Comparison of ENCODE assay signal across 28 mouse cellular contexts in the genomic region with DNA sequence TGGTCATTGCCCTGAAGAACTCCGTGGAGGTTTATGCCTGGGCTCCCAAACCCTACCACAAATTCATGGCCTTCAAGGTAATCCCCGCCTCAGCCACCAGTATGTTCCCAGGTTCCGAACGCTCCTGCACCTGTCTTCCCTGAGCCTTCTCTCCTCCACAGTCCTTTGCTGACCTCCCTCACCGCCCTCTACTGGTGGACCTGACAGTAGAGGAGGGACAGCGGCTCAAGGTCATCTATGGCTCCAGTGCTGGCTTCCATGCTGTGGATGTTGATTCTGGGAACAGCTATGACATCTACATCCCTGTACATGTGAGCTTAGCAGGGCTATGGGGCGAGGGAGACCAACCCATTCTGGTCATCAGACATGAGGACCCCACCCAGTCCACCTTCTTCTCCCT. TPM values are rescaled to one million over a fixed set of nuclear protein-coding genes. Genes with fewer than 3 reads are reported as not detected.
A peak's percentile ranks its signal among the peaks of the same experiment; 100 is the strongest.
DNase-seq lines count a peak whose midpoint lies in the region; ATAC-seq and TF ChIP-seq lines count a peak whose summit lies in the region.
"Had no signal": no experiment of that assay in that cellular context is flagged by ENCODE, and none has a peak within 500 bp of the region (broad histone marks: within the 10 kb centered on the region; RNA-seq: fewer than 3 reads in every experiment).

No protein-coding gene starts in this region.

- no peak for DNase-seq in liver, embryonic 14.5 days (ENCODE audit: low read depth in 3 of 3, low spot score in 3 of 3)
- no peak for DNase-seq in CH12.LX (ENCODE audit: extremely low read depth)
- DNase-seq in urinary bladder, adult 2 months (ENCODE audit: low spot score), result no peak
- DNase-seq: adrenal gland, postnatal 25 days; cerebellum, adult 18-20 months; gastrocnemius, postnatal 10 days; kidney, postnatal 10 days; lung, postnatal 36 days; right cerebral cortex, postnatal 4 days; thymus, postnatal 14 days had no signal

- no peak overlapping the region for H3K9ac ChIP-seq in intestine, postnatal 0 days (ENCODE audit: low read depth, low read length)
- no peak overlapping the region for H3K9ac ChIP-seq in intestine, embryonic 15.5 days
- no peak overlapping the region for H3K9ac ChIP-seq in liver, embryonic 14.5 days (replicated peaks)
- H3K9ac ChIP-seq in liver, embryonic 12.5 days, result no peak overlapping the region
- no peak overlapping the region for H3K9ac ChIP-seq in CH12.LX (ENCODE audit: insufficient read depth, low read depth)
- H3K9ac ChIP-seq: liver, embryonic 15.5 days had no signal

- no peaks in the 10 kb centered on the region for H3K79me2 ChIP-seq in CH12.LX (replicated peaks; ENCODE audit: control insufficient read depth, extremely low read depth, insufficient read depth, poor library complexity, severe bottlenecking)

- H3K4me2 ChIP-seq in intestine, postnatal 0 days (replicated peaks; ENCODE audit: low read depth), result no peak overlapping the region
- no peak overlapping the region for H3K4me2 ChIP-seq in intestine, embryonic 15.5 days (replicated peaks)
- H3K4me2 ChIP-seq in liver, embryonic 14.5 days (ENCODE audit: low read depth), result no peak overlapping the region
- H3K4me2 ChIP-seq in liver, embryonic 12.5 days, result no peak overlapping the region
- no peak overlapping the region for H3K4me2 ChIP-seq in CH12.LX (ENCODE audit: insufficient read depth, low read depth, poor library complexity, severe bottlenecking)
- H3K4me2 ChIP-seq: liver, embryonic 15.5 days had no signal

- no peak for ATAC-seq in intestine, postnatal 0 days
- ATAC-seq in intestine, embryonic 15.5 days, result no peak
- ATAC-seq in liver, embryonic 14.5 days (ENCODE audit: insufficient read depth), result no peak
- no peak for ATAC-seq in liver, embryonic 12.5 days
- ATAC-seq: activated CD4-positive, CD25-positive, alpha-beta regulatory T cell, adult 4 months had no signal

- H3K9me3 ChIP-seq in intestine, postnatal 0 days (ENCODE audit: control insufficient read depth), result no peaks in the 10 kb centered on the region
- H3K9me3 ChIP-seq in intestine, embryonic 15.5 days, result no peaks in the 10 kb centered on the region
- H3K9me3 ChIP-seq in liver, embryonic 14.5 days (ENCODE audit: control insufficient read depth, low read length), result no peaks in the 10 kb centered on the region
- no peaks in the 10 kb centered on the region for H3K9me3 ChIP-seq in liver, embryonic 12.5 days (replicated peaks)
- H3K9me3 ChIP-seq in CH12.LX (replicated peaks; ENCODE audit: low read length), result no peaks in the 10 kb centered on the region
- H3K9me3 ChIP-seq: limb, embryonic 10.5 days; liver, embryonic 15.5 days; midbrain, embryonic 10.5 days had no signal

- in situ Hi-C loops in CH12.LX (cut with MboI; ENCODE audit: low pct_ligation_motif_present, low pct_unique_long_range_greater_than_20kb, low sequenced_read_pairs), result loop anchor here (25.0 kb wide), 1 partner anchor 375 kb away; the partner anchor contains the start of genes 0610010K14Rik, Bcl6b, Gm21988 and Rnasek

- H3K27ac ChIP-seq in intestine, postnatal 0 days (ENCODE audit: low read depth, low read length), result no peak overlapping the region
- H3K27ac ChIP-seq in intestine, embryonic 15.5 days, result no peak overlapping the region
- no peak overlapping the region for H3K27ac ChIP-seq in liver, embryonic 14.5 days
- no peak overlapping the region for H3K27ac ChIP-seq in liver, embryonic 12.5 days
- H3K27ac ChIP-seq in CH12.LX (ENCODE audit: insufficient read depth, low read depth), result no peak overlapping the region
- no peak overlapping the region for H3K27ac ChIP-seq in bone marrow macrophage, adult 2 months (ENCODE audit: insufficient read depth, low read depth, low read length)
- H3K27ac ChIP-seq: limb, embryonic 10.5 days; liver, embryonic 15.5 days; midbrain, embryonic 10.5 days had no signal

- TF ChIP-seq POLR2A in CH12.LX (IDR thresholded peaks at IDR 0.05; ENCODE audit: low read depth, low read length), result no peak
- no peak for TF ChIP-seq POLR2A in bone marrow macrophage, adult 2 months (IDR thresholded peaks at IDR 0.05; ENCODE audit: borderline replicate concordance, low read depth, low read length)

- dilution Hi-C loops in CH12.LX (cut with MboI; ENCODE audit: extremely low pct_ligation_motif_present, extremely low pct_unique_long_range_greater_than_20kb, low sequenced_read_pairs), result no loop called here

- TF ChIP-seq RAD21 in CH12.LX (IDR thresholded peaks at IDR 0.05; ENCODE audit: low read depth, low read length), result no peak

- no peaks in the 10 kb centered on the region for H3K27me3 ChIP-seq in intestine, postnatal 0 days (replicated peaks; ENCODE audit: control insufficient read depth, insufficient read depth, low read length)
- H3K27me3 ChIP-seq in intestine, embryonic 15.5 days (replicated peaks), result no peaks in the 10 kb centered on the region
- H3K27me3 ChIP-seq in liver, embryonic 14.5 days (ENCODE audit: control insufficient read depth, insufficient read depth, low read length), result no peaks in the 10 kb centered on the region
- H3K27me3 ChIP-seq in liver, embryonic 12.5 days (replicated peaks), result peaks cover 15% of the 10 kb centered on the region
- H3K27me3 ChIP-seq in CH12.LX (replicated peaks), result no peaks in the 10 kb centered on the region

- WGBS in intestine, postnatal 0 days, result 84% methylated on average over 7 of the region's 7 CpGs
- 77% methylated on average over 7 of the region's 7 CpGs for WGBS in intestine, embryonic 15.5 days
- WGBS in liver, embryonic 14.5 days (ENCODE audit: insufficient replicate concordance), result 74% methylated on average over 7 of the region's 7 CpGs
- 74% methylated on average over 7 of the region's 7 CpGs for WGBS in liver, embryonic 12.5 days (ENCODE audit: insufficient replicate concordance)

- H3K4me3 ChIP-seq in intestine, postnatal 0 days (ENCODE audit: low read depth, low read length), result no peak overlapping the region
- H3K4me3 ChIP-seq in intestine, embryonic 15.5 days (replicated peaks), result no peak overlapping the region
- H3K4me3 ChIP-seq in liver, embryonic 14.5 days (ENCODE audit: insufficient read depth in 1 of 2, low read depth in 2 of 2, low read length in 2 of 2), result no peak overlapping the region
- H3K4me3 ChIP-seq in liver, embryonic 12.5 days, result no peak overlapping the region
- no peak overlapping the region for H3K4me3 ChIP-seq in CH12.LX (replicated peaks in 1 of 3; ENCODE audit: low read depth in 2 of 3, low read length in 2 of 3, poor library complexity in 1 of 3)
- no peak overlapping the region for H3K4me3 ChIP-seq in bone marrow macrophage, adult 2 months (ENCODE audit: insufficient read depth, low read length)
- H3K4me3 ChIP-seq: limb, embryonic 10.5 days; liver, embryonic 15.5 days; midbrain, embryonic 10.5 days had no signal

- H3K4me1 ChIP-seq in intestine, postnatal 0 days (replicated peaks; ENCODE audit: control insufficient read depth, insufficient read depth, low read length), result peaks cover 8% of the 10 kb centered on the region
- peaks cover 19% of the 10 kb centered on the region for H3K4me1 ChIP-seq in intestine, embryonic 15.5 days (replicated peaks)
- H3K4me1 ChIP-seq in liver, embryonic 14.5 days (replicated peaks; ENCODE audit: control insufficient read depth in 2 of 2, insufficient read depth in 2 of 2, low read length in 1 of 2), result peaks cover 0 to 5% of the 10 kb centered on the region in 2 experiments; a peak in 2 of 4 replicates
- H3K4me1 ChIP-seq in liver, embryonic 12.5 days, result peaks cover 30% of the 10 kb centered on the region
- peaks cover 0 to 20% of the 10 kb centered on the region in 2 experiments; a peak in 2 of 4 replicates for H3K4me1 ChIP-seq in CH12.LX (ENCODE audit: control insufficient read depth in 1 of 2, insufficient read depth in 2 of 2)
- peaks cover 18% of the 10 kb centered on the region for H3K4me1 ChIP-seq in bone marrow macrophage, adult 2 months (ENCODE audit: control insufficient read depth, insufficient read depth, low read length)

- no peak for TF ChIP-seq EP300 in liver, embryonic 14.5 days (IDR thresholded peaks at IDR 0.05; ENCODE audit: low read depth)
- TF ChIP-seq EP300 in CH12.LX (IDR thresholded peaks at IDR 0.05; ENCODE audit: low read length), result no peak

- peaks cover 56% of the 10 kb centered on the region for H3K36me3 ChIP-seq in intestine, postnatal 0 days (ENCODE audit: control insufficient read depth, insufficient read depth)
- peaks cover 39% of the 10 kb centered on the region for H3K36me3 ChIP-seq in intestine, embryonic 15.5 days
- peaks cover 5% of the 10 kb centered on the region; the same call in 1 of the 2 replicates for H3K36me3 ChIP-seq in liver, embryonic 14.5 days (replicated peaks; ENCODE audit: control insufficient read depth, insufficient read depth, low read depth)
- H3K36me3 ChIP-seq in liver, embryonic 12.5 days, result peaks cover 64% of the 10 kb centered on the region
- H3K36me3 ChIP-seq in CH12.LX (replicated peaks in 1 of 2; ENCODE audit: control insufficient read depth in 1 of 2, insufficient read depth in 1 of 2, low read length in 1 of 2), result peaks cover 51 to 87% of the 10 kb centered on the region in 2 experiments

- peak; percentile 57 for TF ChIP-seq CTCF in intestine, postnatal 0 days (IDR thresholded peaks at IDR 0.05; ENCODE audit: low read depth)
- TF ChIP-seq CTCF in liver, embryonic 14.5 days (IDR thresholded peaks at IDR 0.05; ENCODE audit: low read depth), result peak; percentile 51
- peak in 1 of 2 experiments; percentile 33; a peak in 2 of 4 replicates for TF ChIP-seq CTCF in CH12.LX (conservative IDR thresholded peaks at IDR 0.05 in 1 of 2, IDR thresholded peaks at IDR 0.05 in 1 of 2; ENCODE audit: low read depth in 2 of 2, low read length in 2 of 2)
- peak; percentile 18; the same call in 1 of the 2 replicates for TF ChIP-seq CTCF in bone marrow macrophage, adult 2 months (IDR thresholded peaks at IDR 0.05; ENCODE audit: low read depth, low read length)

RNA-seq across cellular contexts. Expression of gene 4930544D05Rik, which starts 3.1 kb away (rescaled TPM):
- not detected in 2 replicates for polyA plus RNA-seq in intestine, postnatal 0 days (2015; fragmentation: Nextera tagmentation; extraction: Ambion mirVana)
- polyA plus RNA-seq in intestine, embryonic 15.5 days (2015; fragmentation: Nextera tagmentation; extraction: Ambion mirVana), result not detected in 2 replicates
- polyA plus RNA-seq in liver, embryonic 14.5 days (2012; rRNA removed), result not detected in 2 replicates
- not detected in 2 replicates for polyA plus RNA-seq in liver, embryonic 14.5 days (2014; fragmentation: Nextera tagmentation; extraction: Ambion mirVana)
- polyA plus RNA-seq in liver, embryonic 12.5 days (2016; fragmentation: Nextera tagmentation; extraction: Ambion mirVana), result not detected in 2 replicates
- total RNA-seq in CH12.LX (2012; rRNA removed) (0.17 TPM in 1 of 2 replicates, not detected in the other), CH12.LX (2014; rRNA removed) (not detected in 2 replicates)
- not detected in 2 replicates for polyA plus RNA-seq in CH12.LX (2012; ENCODE audit: insufficient read length, low read depth)
- polyA plus RNA-seq in bone marrow macrophage, adult 2 months (2012; ENCODE audit: insufficient read depth, insufficient read length, missing spikeins), result not detected in 2 replicates
- polyA plus RNA-seq in urinary bladder, adult 2 months (2012; rRNA removed), result not detected in 2 replicates
- total RNA-seq: adrenal gland, postnatal 25 days; gastrocnemius, postnatal 10 days; heart, adult 8-10 months; monocyte, adult 5-6 weeks had no signal
- polyA plus RNA-seq: activated CD4-positive, CD25-positive, alpha-beta regulatory T cell, adult 4 months; forebrain, embryonic 11.5 days; frontal cortex, adult 2 months; heart, embryonic 16.5 days; hindbrain, embryonic 11.5 days; limb, embryonic 10.5 days; liver, embryonic 15.5 days; midbrain, embryonic 10.5 days; neural tube, embryonic 11.5 days; stomach, embryonic 16.5 days had no signal

RNA-seq across cellular contexts. Expression of gene Chrne, which starts 6.5 kb away (rescaled TPM):
- 0.12 TPM in 1 of 2 replicates, not detected in the other for polyA plus RNA-seq in intestine, postnatal 0 days (2015; fragmentation: Nextera tagmentation; extraction: Ambion mirVana)
- polyA plus RNA-seq in intestine, embryonic 15.5 days (2015; fragmentation: Nextera tagmentation; extraction: Ambion mirVana), result not detected in 2 replicates
- not detected in 2 replicates for polyA plus RNA-seq in liver, embryonic 14.5 days (2012; rRNA removed)
- not detected in 2 replicates for polyA plus RNA-seq in liver, embryonic 14.5 days (2014; fragmentation: Nextera tagmentation; extraction: Ambion mirVana)
- not detected in 2 replicates for polyA plus RNA-seq in liver, embryonic 12.5 days (2016; fragmentation: Nextera tagmentation; extraction: Ambion mirVana)
- not detected in 2 replicates for total RNA-seq in CH12.LX (2012; rRNA removed)
- not detected in 2 replicates for total RNA-seq in CH12.LX (2014; rRNA removed)
- polyA plus RNA-seq in CH12.LX (2012; ENCODE audit: insufficient read length, low read depth), result not detected in 2 replicates
- not detected in 2 replicates for polyA plus RNA-seq in bone marrow macrophage, adult 2 months (2012; ENCODE audit: insufficient read depth, insufficient read length, missing spikeins)
- 0.40 and 0.44 TPM in 2 replicates for polyA plus RNA-seq in urinary bladder, adult 2 months (2012; rRNA removed)
- total RNA-seq: adrenal gland, postnatal 25 days; ES-E14; heart, adult 8-10 months had no signal
- polyA plus RNA-seq: forebrain, embryonic 11.5 days; heart, embryonic 16.5 days; hindbrain, embryonic 11.5 days; limb, embryonic 10.5 days; liver, embryonic 15.5 days; midbrain, embryonic 10.5 days; neural tube, embryonic 11.5 days had no signal

RNA-seq across cellular contexts. Expression of gene Gp1ba, which starts 26.4 kb away (rescaled TPM):
- 0.07 and 0.10 TPM in 2 replicates for polyA plus RNA-seq in intestine, postnatal 0 days (2015; fragmentation: Nextera tagmentation; extraction: Ambion mirVana)
- polyA plus RNA-seq in intestine, embryonic 15.5 days (2015; fragmentation: Nextera tagmentation; extraction: Ambion mirVana), result 0.21 and 0.24 TPM in 2 replicates
- polyA plus RNA-seq in liver, embryonic 14.5 days (2012; rRNA removed), result 4.5 TPM in 2 replicates
- polyA plus RNA-seq in liver, embryonic 14.5 days (2014; fragmentation: Nextera tagmentation; extraction: Ambion mirVana), result 7.6 and 9.1 TPM in 2 replicates
- 5.5 and 5.6 TPM in 2 replicates for polyA plus RNA-seq in liver, embryonic 12.5 days (2016; fragmentation: Nextera tagmentation; extraction: Ambion mirVana)
- 0.25 TPM in 2 replicates for total RNA-seq in CH12.LX (2012; rRNA removed)
- total RNA-seq in CH12.LX (2014; rRNA removed), result not detected in 2 replicates
- 0.84 and 1.1 TPM in 2 replicates for polyA plus RNA-seq in CH12.LX (2012; ENCODE audit: insufficient read length, low read depth)
- not detected in 2 replicates for polyA plus RNA-seq in bone marrow macrophage, adult 2 months (2012; ENCODE audit: insufficient read depth, insufficient read length, missing spikeins)
- polyA plus RNA-seq in urinary bladder, adult 2 months (2012; rRNA removed), result 0.01 and 0.10 TPM in 2 replicates
- total RNA-seq: adrenal gland, postnatal 25 days; left cerebral cortex, adult 18-20 months had no signal
- polyA plus RNA-seq: frontal cortex, adult 2 months had no signal

RNA-seq across cellular contexts. Expression of gene Rnf167, which starts 34.5 kb away (rescaled TPM):
- 107 TPM in 2 replicates for polyA plus RNA-seq in intestine, postnatal 0 days (2015; fragmentation: Nextera tagmentation; extraction: Ambion mirVana)
- 106 and 107 TPM in 2 replicates for polyA plus RNA-seq in intestine, embryonic 15.5 days (2015; fragmentation: Nextera tagmentation; extraction: Ambion mirVana)
- 47.7 and 48.4 TPM in 2 replicates for polyA plus RNA-seq in liver, embryonic 14.5 days (2012; rRNA removed)
- polyA plus RNA-seq in liver, embryonic 14.5 days (2014; fragmentation: Nextera tagmentation; extraction: Ambion mirVana), result 56.0 and 66.9 TPM in 2 replicates
- polyA plus RNA-seq in liver, embryonic 12.5 days (2016; fragmentation: Nextera tagmentation; extraction: Ambion mirVana), result 73.6 and 86.1 TPM in 2 replicates
- total RNA-seq in CH12.LX (2012; rRNA removed) (23.5 and 24.0 TPM in 2 replicates), CH12.LX (2014; rRNA removed) (24.1 and 25.5 TPM in 2 replicates)
- 28.0 and 31.7 TPM in 2 replicates for polyA plus RNA-seq in CH12.LX (2012; ENCODE audit: insufficient read length, low read depth)
- polyA plus RNA-seq in bone marrow macrophage, adult 2 months (2012; ENCODE audit: insufficient read depth, insufficient read length, missing spikeins), result 70.1 and 76.6 TPM in 2 replicates
- polyA plus RNA-seq in urinary bladder, adult 2 months (2012; rRNA removed), result 116 and 119 TPM in 2 replicates

RNA-seq across cellular contexts. Expression of gene Slc25a11, which starts 34.8 kb away (rescaled TPM):
- polyA plus RNA-seq in intestine, postnatal 0 days (2015; fragmentation: Nextera tagmentation; extraction: Ambion mirVana), result 192 and 210 TPM in 2 replicates
- 171 and 180 TPM in 2 replicates for polyA plus RNA-seq in intestine, embryonic 15.5 days (2015; fragmentation: Nextera tagmentation; extraction: Ambion mirVana)
- polyA plus RNA-seq in liver, embryonic 14.5 days (2012; rRNA removed), result 39.0 and 43.9 TPM in 2 replicates
- polyA plus RNA-seq in liver, embryonic 14.5 days (2014; fragmentation: Nextera tagmentation; extraction: Ambion mirVana), result 60.8 and 67.8 TPM in 2 replicates
- polyA plus RNA-seq in liver, embryonic 12.5 days (2016; fragmentation: Nextera tagmentation; extraction: Ambion mirVana), result 77.3 and 83.3 TPM in 2 replicates
- total RNA-seq in CH12.LX (2012; rRNA removed), result 96.9 and 99.0 TPM in 2 replicates
- 121 and 135 TPM in 2 replicates for total RNA-seq in CH12.LX (2014; rRNA removed)
- polyA plus RNA-seq in CH12.LX (2012; ENCODE audit: insufficient read length, low read depth), result 127 and 132 TPM in 2 replicates
- polyA plus RNA-seq in bone marrow macrophage, adult 2 months (2012; ENCODE audit: insufficient read depth, insufficient read length, missing spikeins), result 99.9 and 110 TPM in 2 replicates
- 93.9 and 96.9 TPM in 2 replicates for polyA plus RNA-seq in urinary bladder, adult 2 months (2012; rRNA removed)
